Mouse (Mus musculus) lung, postnatal 0 days (tissue): ENCODE measurements around the gene Rpn2. TPM values are rescaled to one million over a fixed set of nuclear protein-coding genes. Genes with fewer than 3 reads are reported as not detected.

Experiments
- ATAC-seq: fragments of 200-750 bp; cut with Nextera tagmentation; 2 replicates; pipeline ENCODE4 v1.8.0; 2017; ENCODE audit warnings: moderate library complexity
- DNase-seq: peaks from one replicate; pipeline ENCODE4 v3.0.0-alpha.2; 2016; ENCODE audit warnings: low spot score
- H3K27ac ChIP-seq: fragments of 300-500 bp; sonication (generic); 2 replicates; pipeline ENCODE4 v1.5.1; 2014; ENCODE audit warnings: antibody characterized with exemption, mild to moderate bottlenecking, low read length, mixed read lengths
- H3K27me3 ChIP-seq: fragments of 300-500 bp; sonication (generic); replicated peaks from 2 replicates; pipeline ENCODE4 v1.6.1; 2014; ENCODE audit warnings: low read length, mixed read lengths; ENCODE audit not compliant: insufficient read depth
- H3K36me3 ChIP-seq: fragments of 300-500 bp; sonication (generic); 2 replicates; pipeline ENCODE4 v1.6.1; 2014; ENCODE audit warnings: low read length, mixed read lengths; ENCODE audit not compliant: insufficient read depth
- H3K4me1 ChIP-seq: fragments of 300-500 bp; sonication (generic); 2 replicates; pipeline ENCODE4 v1.6.1; 2014; ENCODE audit warnings: antibody characterized with exemption, low read depth, low read length, mixed read lengths; ENCODE audit not compliant: insufficient read depth
- H3K4me2 ChIP-seq: fragments of 300-500 bp; sonication (generic); replicated peaks from 2 replicates; pipeline ENCODE4 v1.6.1; 2014; ENCODE audit warnings: low read depth, mild to moderate bottlenecking, low read length, moderate library complexity, mixed read lengths
- H3K4me3 ChIP-seq: fragments of 300-500 bp; sonication (generic); 2 replicates; pipeline ENCODE4 v1.5.1; 2014; ENCODE audit warnings: low read depth, low read length
- H3K9ac ChIP-seq: fragments of 300-500 bp; sonication (generic); replicated peaks from 2 replicates; pipeline ENCODE4 v1.6.1; 2014; ENCODE audit warnings: low read depth, mild to moderate bottlenecking
- H3K9me3 ChIP-seq: fragments of 300-500 bp; sonication (generic); 2 replicates; pipeline ENCODE4 v1.6.1; 2016; ENCODE audit warnings: low read length, mixed read lengths
- CTCF ChIP-seq: IDR thresholded peaks from 2 replicates; pipeline ENCODE4 v1.5.1; 2016; ENCODE audit warnings: antibody characterized with exemption, mild to moderate bottlenecking
- EP300 ChIP-seq: IDR thresholded peaks from 2 replicates; pipeline ENCODE4 v1.6.1; 2016; ENCODE audit warnings: antibody characterized with exemption, mild to moderate bottlenecking, control low read depth
- WGBS: fragments of 180-500 bp; shearing (Covaris S2); extraction: QIAGEN DNeasy Blood & Tissue Kit; methylation state at CpG from one replicate; pipeline ENCODE4 v1.1.7; 2014; 5-methylcytosine and 5-hydroxymethylcytosine counted together
- polyA plus RNA-seq: library from polyadenylated mRNA; unstranded; fragments of >200 nt; fragmentation: Nextera tagmentation; extraction: Ambion mirVana; gene quantifications from 2 replicates; pipeline ENCODE4 v1.2.1, GENCODE M21; 2015

Gene Rpn2
- polyA plus RNA-seq, 1 experiment from 2014 or later, result 168 TPM

- Histone ChIP-seq H3K36me3 (no peaks in the 10 kb centered on the region), H3K9ac (no peak overlapping the region), H3K4me1 (no peaks in the 10 kb centered on the region), H3K27me3 (no peaks in the 10 kb centered on the region), H3K27ac (no peak overlapping the region), H3K4me2 (no peak overlapping the region), H3K9me3 (no peaks in the 10 kb centered on the region), H3K4me3 (no peak overlapping the region)
- 45% methylated on average over 11 of the region's 11 CpGs for WGBS
- DNase-seq (peak; percentile 73), ATAC-seq (peak; percentile 39; the same call in 1 of the 2 replicates)
- no peak for TF ChIP-seq EP300
- peak; percentile 90 for TF ChIP-seq CTCF
Observed at GRCm38 (mm10) chr2:157341554-157342270, 62.9 kb downstream of the Rpn2 start.

DNA sequence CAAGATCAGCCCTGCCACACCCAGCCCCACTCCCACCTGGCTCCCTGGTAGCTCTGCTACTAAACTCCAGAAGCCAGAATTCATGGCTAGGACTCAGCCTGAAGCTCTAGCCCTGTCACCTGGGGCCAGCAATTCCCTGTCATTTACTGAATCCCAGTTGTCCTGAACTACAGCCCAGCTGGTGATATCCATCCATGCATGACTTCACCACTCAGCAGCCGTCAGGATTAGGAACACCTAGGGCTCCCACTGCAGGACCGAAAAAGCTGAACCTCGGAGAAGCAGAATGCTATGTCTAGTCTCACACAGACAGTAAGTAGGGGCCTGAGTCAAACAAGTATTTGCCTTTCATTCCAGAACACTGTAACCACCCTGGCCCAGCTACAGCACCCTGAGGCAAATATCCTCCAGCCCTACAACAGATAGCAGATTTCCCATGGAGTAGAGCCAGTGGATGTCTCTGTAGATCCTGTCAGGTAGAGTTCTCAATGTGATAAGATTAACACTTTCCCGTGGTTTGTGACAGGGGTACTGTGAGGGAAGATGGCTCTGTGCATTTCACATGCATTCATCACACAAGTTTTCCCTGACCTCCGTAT, 63.6 kb downstream of the Rpn2 start:
- no peaks in the 10 kb centered on the region for H3K36me3 ChIP-seq
- H3K9me3 ChIP-seq, result no peaks in the 10 kb centered on the region
- ATAC-seq, result no peak
- H3K4me2 ChIP-seq, result no peak overlapping the region
- no peak for TF ChIP-seq CTCF
- no peak for TF ChIP-seq EP300
- no peak for DNase-seq
- no peaks in the 10 kb centered on the region for H3K4me1 ChIP-seq
- H3K27ac ChIP-seq, result no peak overlapping the region
- no peak overlapping the region for H3K4me3 ChIP-seq
- 48% methylated on average over 5 of the region's 5 CpGs for WGBS
- H3K9ac ChIP-seq, result no peak overlapping the region
- no peaks in the 10 kb centered on the region for H3K27me3 ChIP-seq

DNA sequence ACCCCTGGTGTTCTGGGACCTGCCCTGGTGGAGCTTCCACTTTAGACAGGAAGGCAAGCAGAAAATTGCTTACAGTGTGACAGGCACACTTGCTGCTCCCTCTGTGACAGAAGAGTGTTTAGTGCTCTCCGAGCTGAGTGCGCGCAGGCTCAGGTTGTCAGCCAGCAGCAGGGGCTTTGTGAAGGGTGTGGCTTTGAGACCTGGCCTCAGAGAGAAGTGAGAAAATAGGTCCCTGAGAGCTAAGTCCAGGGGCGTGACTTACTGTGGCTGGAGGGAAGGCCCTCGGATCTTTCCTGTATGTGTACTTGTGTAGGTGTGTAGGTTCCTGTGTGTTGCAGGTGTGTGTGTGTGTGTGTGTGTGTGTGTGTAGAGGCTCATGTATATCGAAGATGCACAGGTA, 64.5 kb downstream of the Rpn2 start:
- H3K9me3 ChIP-seq, result no peaks in the 10 kb centered on the region
- H3K36me3 ChIP-seq, result no peaks in the 10 kb centered on the region
- no peaks in the 10 kb centered on the region for H3K27me3 ChIP-seq
- DNase-seq (no peak), ATAC-seq (no peak)
- no peaks in the 10 kb centered on the region for H3K4me1 ChIP-seq
- no peak overlapping the region for H3K4me3 ChIP-seq
- 55% methylated on average over 6 of the region's 6 CpGs for WGBS
- TF ChIP-seq EP300 (no peak), CTCF (no peak)
- no peak overlapping the region for H3K27ac ChIP-seq
- H3K4me2 ChIP-seq, result no peak overlapping the region
- H3K9ac ChIP-seq, result no peak overlapping the region

DNA sequence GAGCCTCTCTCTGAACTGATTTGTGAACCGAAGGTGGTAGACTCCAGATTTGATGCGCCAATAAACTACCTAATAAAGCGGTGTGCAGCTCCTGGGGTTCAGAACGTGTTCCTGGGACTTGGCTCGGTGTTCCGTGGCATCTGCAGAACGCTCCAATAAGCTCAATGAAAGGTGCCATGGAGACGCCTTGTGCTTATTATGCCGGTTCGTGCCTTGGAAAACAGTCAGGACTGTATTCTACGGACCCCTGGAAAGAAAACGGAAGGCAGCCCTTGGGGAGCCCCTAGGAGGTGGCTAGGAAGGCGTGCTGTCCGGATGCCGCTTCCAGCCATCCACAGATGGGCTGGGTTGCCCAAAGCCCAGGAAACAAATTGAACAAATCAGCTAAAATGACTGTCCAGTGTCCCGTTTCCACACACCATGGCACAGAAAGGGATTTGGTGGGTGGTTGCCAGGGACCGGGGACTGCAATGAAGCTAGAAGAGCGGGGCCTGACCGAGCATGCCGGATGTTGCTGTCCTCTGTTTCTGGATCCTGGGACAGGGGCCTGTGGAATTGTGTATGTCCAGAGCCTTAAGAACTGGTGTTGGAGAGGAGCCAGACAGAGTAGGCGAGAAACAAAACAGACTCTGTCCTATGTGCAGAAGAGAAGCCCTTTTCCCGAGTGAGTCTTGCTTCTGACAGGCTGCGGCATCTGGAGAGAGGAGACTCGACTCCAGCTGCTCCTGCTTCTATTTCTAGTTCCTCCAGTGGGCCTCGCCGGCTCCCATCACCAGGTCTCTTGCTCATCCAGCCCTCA, 68.7 kb downstream of the Rpn2 start, which contains the start of gene Ghrh:
Gene Ghrh (minus strand): TSS at position 146 of the 799 bp plus-strand sequence.
- Histone ChIP-seq H3K4me3 (no peak within 1 kb of the TSS), H3K36me3 (no peaks in the 10 kb centered on the region), H3K27me3 (no peaks in the 10 kb centered on the region), H3K9me3 (no peaks in the 10 kb centered on the region), H3K4me2 (no peak within 1 kb of the TSS; the same call in 1 of the 2 replicates), H3K4me1 (no peaks in the 10 kb centered on the region), H3K27ac (peak within 1 kb of the TSS; percentile 39), H3K9ac (no peak within 1 kb of the TSS)
- no peak for TF ChIP-seq EP300
- TF ChIP-seq CTCF, result no peak
- 62% methylated on average over 26 of the region's 26 CpGs for WGBS
- ATAC-seq (peak; percentile 75), DNase-seq (peak; percentile 68)

- TF ChIP-seq CTCF (no peak), EP300 (no peak)
- Histone ChIP-seq H3K27ac (no peak overlapping the region), H3K9ac (no peak overlapping the region), H3K36me3 (no peaks in the 10 kb centered on the region), H3K27me3 (no peaks in the 10 kb centered on the region), H3K9me3 (no peaks in the 10 kb centered on the region), H3K4me3 (no peak overlapping the region), H3K4me2 (no peak overlapping the region), H3K4me1 (no peaks in the 10 kb centered on the region)
- no peak for DNase-seq
- WGBS, result 48% methylated on average over 12 of the region's 12 CpGs
- no peak for ATAC-seq
Observed at GRCm38 (mm10) chr2:157349121-157349778, 70.4 kb downstream of the Rpn2 start.

GRCm38 (mm10) chr2:157353183-157353582, 74.4 kb downstream of the Rpn2 start:
- Histone ChIP-seq H3K9me3 (no peaks in the 10 kb centered on the region), H3K9ac (no peak overlapping the region), H3K4me1 (no peaks in the 10 kb centered on the region), H3K4me2 (no peak overlapping the region), H3K4me3 (no peak overlapping the region), H3K27ac (no peak overlapping the region), H3K27me3 (no peaks in the 10 kb centered on the region), H3K36me3 (no peaks in the 10 kb centered on the region)
- TF ChIP-seq CTCF, result no peak
- no peak for TF ChIP-seq EP300
- 71% methylated on average over 4 of the region's 4 CpGs for WGBS
- DNase-seq (no peak), ATAC-seq (no peak)
